Mouse (Mus musculus) limb, embryonic 15.5 days (tissue): ENCODE data around the gene Itpka. TPM values are rescaled to one million over a fixed set of nuclear protein-coding genes. Genes with fewer than 3 reads are reported as not detected.
"Not testable (repeated sequence)": the region's sequence is repeated elsewhere in the genome, so short reads cannot be mapped to it uniquely, and the experiment has no call there.

Source experiments
- ATAC-seq: fragments of 200-750 bp; cut with Nextera tagmentation; 2 replicates; pipeline ENCODE4 v1.8.0; 2017; ENCODE audit warnings: low read depth, moderate TSS enrichment; ENCODE audit not compliant: insufficient number of reproducible peaks, low FRiP score, low TSS enrichment
- H3K27ac ChIP-seq: fragments of 300-500 bp; sonication (generic); 2 replicates; pipeline ENCODE4 v1.5.1; 2015; ENCODE audit warnings: moderate library complexity, mild to moderate bottlenecking, inconsistent platforms
- H3K27me3 ChIP-seq: fragments of 300-500 bp; sonication (generic); 2 replicates; pipeline ENCODE4 v1.6.1; 2015; ENCODE audit warnings: inconsistent platforms
- H3K36me3 ChIP-seq: fragments of 300-500 bp; sonication (generic); 2 replicates; pipeline ENCODE4 v1.6.1; 2015; ENCODE audit warnings: inconsistent platforms
- H3K4me1 ChIP-seq: fragments of 300-500 bp; sonication (generic); 2 replicates; pipeline ENCODE4 v1.6.1; 2015; ENCODE audit warnings: inconsistent platforms
- H3K4me2 ChIP-seq: fragments of 300-500 bp; sonication (generic); 2 replicates; pipeline ENCODE4 v1.6.1; 2015; ENCODE audit warnings: mild to moderate bottlenecking, inconsistent platforms
- H3K4me3 ChIP-seq: fragments of 300-500 bp; sonication (generic); 2 replicates; pipeline ENCODE4 v1.5.1; 2015; ENCODE audit warnings: mild to moderate bottlenecking, inconsistent platforms
- H3K9ac ChIP-seq: fragments of 300-500 bp; sonication (generic); 2 replicates; pipeline ENCODE4 v1.6.1; 2015; ENCODE audit warnings: inconsistent platforms
- H3K9me3 ChIP-seq: fragments of 300-500 bp; sonication (generic); 2 replicates; pipeline ENCODE4 v1.6.1; 2016; ENCODE audit warnings: inconsistent platforms
- WGBS: fragments of 180-500 bp; shearing (Covaris S2); methylation state at CpG from one replicate; pipeline ENCODE4 v1.1.7; 2015; 5-methylcytosine and 5-hydroxymethylcytosine counted together
- polyA plus RNA-seq: library from polyadenylated mRNA; unstranded; fragments of >200 nt; fragmentation: Nextera tagmentation; extraction: Ambion mirVana; gene quantifications from 2 replicates; pipeline ENCODE4 v1.2.1, GENCODE M21; 2015

Itpka gene
- polyA plus RNA-seq = 0.31 and 0.55 TPM in 2 replicates

- Histone ChIP-seq H3K27ac (no peak within 1 kb of the TSS; the same call in 1 of the 2 replicates), H3K4me1 (peaks cover 43% of the 10 kb centered on the region), H3K4me3 (peak within 1 kb of the TSS; percentile 70), H3K9ac (peak within 1 kb of the TSS; percentile 44), H3K27me3 (peaks cover 41% of the 10 kb centered on the region), H3K36me3 (no peaks in the 10 kb centered on the region), H3K4me2 (peak within 1 kb of the TSS; percentile 100), H3K9me3 (no peaks in the 10 kb centered on the region)
- peak; percentile 66 for ATAC-seq
- WGBS = under 1% methylated on average over 52 of the region's 53 CpGs
Measured at GRCm38 (mm10) chr2:119741581-119742411, at the start of gene Itpka. TSS of gene Itpka (plus strand) at chr2:119742337.

- H3K4me1 ChIP-seq = no peaks in the 10 kb centered on the region
- no peak overlapping the region for H3K27ac ChIP-seq
- H3K36me3 ChIP-seq = peaks cover 16% of the 10 kb centered on the region
- 94% methylated on average over 1 of the region's 2 CpGs for WGBS
- H3K9me3 ChIP-seq = no peaks in the 10 kb centered on the region
- no peaks in the 10 kb centered on the region for H3K27me3 ChIP-seq
- no peak overlapping the region for H3K9ac ChIP-seq
- ATAC-seq = no peak
- H3K4me3 ChIP-seq = no peak overlapping the region
- H3K4me2 ChIP-seq = no peak overlapping the region
Measured at GRCm38 (mm10) chr2:119694826-119695225, 47.3 kb upstream of the Itpka start.

GRCm38 (mm10) chr2:119696111-119696510 lies 46.0 kb upstream of the Itpka start:
- no peaks in the 10 kb centered on the region for H3K4me1 ChIP-seq
- no peaks in the 10 kb centered on the region for H3K9me3 ChIP-seq
- peaks cover 12% of the 10 kb centered on the region; the same call in 1 of the 2 replicates for H3K36me3 ChIP-seq
- H3K27me3 ChIP-seq = no peaks in the 10 kb centered on the region
- WGBS = 64% methylated on average over 1 of the region's 1 CpGs
- no peak for ATAC-seq
- H3K27ac ChIP-seq = no peak overlapping the region
- no peak overlapping the region for H3K9ac ChIP-seq
- no peak overlapping the region for H3K4me3 ChIP-seq
- H3K4me2 ChIP-seq = no peak overlapping the region

- no peak overlapping the region for H3K27ac ChIP-seq
- ATAC-seq = no peak
- no peak overlapping the region for H3K4me2 ChIP-seq
- H3K4me3 ChIP-seq = no peak overlapping the region
- 78% methylated on average over 2 of the region's 2 CpGs for WGBS
- H3K36me3 ChIP-seq = peaks cover 11% of the 10 kb centered on the region; the same call in 1 of the 2 replicates
- no peaks in the 10 kb centered on the region for H3K9me3 ChIP-seq
- no peak overlapping the region for H3K9ac ChIP-seq
- H3K4me1 ChIP-seq = no peaks in the 10 kb centered on the region
- no peaks in the 10 kb centered on the region for H3K27me3 ChIP-seq
Measured at GRCm38 (mm10) chr2:119698472-119698871, 43.7 kb upstream of the Itpka start.

- WGBS = 87% methylated on average over 3 of the region's 3 CpGs
- H3K4me3 ChIP-seq = no peak overlapping the region
- H3K36me3 ChIP-seq = peaks cover 15% of the 10 kb centered on the region; the same call in 1 of the 2 replicates
- H3K9me3 ChIP-seq = no peaks in the 10 kb centered on the region
- no peak overlapping the region for H3K9ac ChIP-seq
- H3K4me1 ChIP-seq = no peaks in the 10 kb centered on the region
- no peak overlapping the region for H3K27ac ChIP-seq
- no peak overlapping the region for H3K4me2 ChIP-seq
- H3K27me3 ChIP-seq = no peaks in the 10 kb centered on the region
- no peak for ATAC-seq
Measured at GRCm38 (mm10) chr2:119699962-119700361, 42.2 kb upstream of the Itpka start.

GRCm38 (mm10) chr2:119703171-119703570 lies 39.0 kb upstream of the Itpka start:
- no peaks in the 10 kb centered on the region for H3K27me3 ChIP-seq
- no peak for ATAC-seq
- no peaks in the 10 kb centered on the region for H3K9me3 ChIP-seq
- no peak overlapping the region for H3K4me3 ChIP-seq
- no peaks in the 10 kb centered on the region for H3K4me1 ChIP-seq
- H3K4me2 ChIP-seq = no peak overlapping the region
- no peak overlapping the region for H3K27ac ChIP-seq
- 91% methylated on average over 2 of the region's 2 CpGs for WGBS
- peaks cover 41% of the 10 kb centered on the region for H3K36me3 ChIP-seq
- no peak overlapping the region for H3K9ac ChIP-seq

- Histone ChIP-seq H3K4me2 (no peak overlapping the region), H3K4me1 (no peaks in the 10 kb centered on the region), H3K9me3 (no peaks in the 10 kb centered on the region), H3K4me3 (no peak overlapping the region), H3K27me3 (no peaks in the 10 kb centered on the region), H3K27ac (no peak overlapping the region), H3K9ac (no peak overlapping the region), H3K36me3 (peaks cover 72% of the 10 kb centered on the region)
- WGBS = 89% methylated on average over 3 of the region's 3 CpGs
- no peak for ATAC-seq
Measured at GRCm38 (mm10) chr2:119707676-119708075, 34.5 kb upstream of the Itpka start.

- Histone ChIP-seq H3K27ac (no peak overlapping the region), H3K4me2 (no peak overlapping the region), H3K4me3 (no peak overlapping the region), H3K9ac (no peak overlapping the region), H3K9me3 (no peaks in the 10 kb centered on the region), H3K4me1 (no peaks in the 10 kb centered on the region), H3K36me3 (peaks cover 69% of the 10 kb centered on the region), H3K27me3 (no peaks in the 10 kb centered on the region)
- no peak for ATAC-seq
- WGBS = 93% methylated on average over 3 of the region's 3 CpGs
Measured at GRCm38 (mm10) chr2:119710011-119710410, 32.1 kb upstream of the Itpka start.

- peaks cover 68% of the 10 kb centered on the region for H3K36me3 ChIP-seq
- 92% methylated on average over 2 of the region's 2 CpGs for WGBS
- not testable (repeated sequence) for H3K4me3 ChIP-seq, H3K4me1 ChIP-seq, H3K9me3 ChIP-seq, H3K27me3 ChIP-seq, ATAC-seq, H3K27ac ChIP-seq, H3K4me2 ChIP-seq, H3K9ac ChIP-seq
Measured at GRCm38 (mm10) chr2:119715868-119716267, 26.3 kb upstream of the Itpka start.

- H3K9ac ChIP-seq = no peak overlapping the region
- no peaks in the 10 kb centered on the region for H3K27me3 ChIP-seq
- H3K4me1 ChIP-seq = no peaks in the 10 kb centered on the region
- no peak overlapping the region for H3K4me2 ChIP-seq
- peaks cover 86% of the 10 kb centered on the region for H3K36me3 ChIP-seq
- no peak overlapping the region for H3K4me3 ChIP-seq
- WGBS = 96% methylated on average over 8 of the region's 8 CpGs
- H3K27ac ChIP-seq = no peak overlapping the region
- no peak for ATAC-seq
- no peaks in the 10 kb centered on the region for H3K9me3 ChIP-seq
Measured at GRCm38 (mm10) chr2:119721070-119721469, 21.1 kb upstream of the Itpka start.

GRCm38 (mm10) chr2:119727762-119728416 lies 14.2 kb upstream of the Itpka start:
- Histone ChIP-seq H3K4me2 (no peak overlapping the region), H3K36me3 (peaks cover 93% of the 10 kb centered on the region), H3K9ac (no peak overlapping the region), H3K9me3 (no peaks in the 10 kb centered on the region), H3K4me3 (no peak overlapping the region), H3K27me3 (no peaks in the 10 kb centered on the region), H3K27ac (no peak overlapping the region), H3K4me1 (no peaks in the 10 kb centered on the region)
- no peak for ATAC-seq
- WGBS = 88% methylated on average over 3 of the region's 3 CpGs

- Histone ChIP-seq H3K27ac (no peak overlapping the region), H3K9ac (no peak overlapping the region), H3K9me3 (no peaks in the 10 kb centered on the region), H3K4me3 (no peak overlapping the region), H3K36me3 (peaks cover 89% of the 10 kb centered on the region), H3K4me2 (no peak overlapping the region), H3K4me1 (no peaks in the 10 kb centered on the region), H3K27me3 (no peaks in the 10 kb centered on the region)
- 84% methylated on average over 4 of the region's 4 CpGs for WGBS
- no peak for ATAC-seq
Measured at GRCm38 (mm10) chr2:119730735-119731134, 11.4 kb upstream of the Itpka start.
